Mouse (Mus musculus): ENCODE results near the gene Cabp5. TPM values are rescaled to one million over a fixed set of nuclear protein-coding genes. Genes with fewer than 3 reads are reported as not detected.
"Not testable (repeated sequence)": the region's sequence is repeated elsewhere in the genome, so short reads cannot be mapped to it uniquely, and the experiment has no call there.

Gene Cabp5
- not detected in 2 replicates for polyA plus RNA-seq (2015; fragmentation: Nextera tagmentation; extraction: Ambion mirVana)

DNA sequence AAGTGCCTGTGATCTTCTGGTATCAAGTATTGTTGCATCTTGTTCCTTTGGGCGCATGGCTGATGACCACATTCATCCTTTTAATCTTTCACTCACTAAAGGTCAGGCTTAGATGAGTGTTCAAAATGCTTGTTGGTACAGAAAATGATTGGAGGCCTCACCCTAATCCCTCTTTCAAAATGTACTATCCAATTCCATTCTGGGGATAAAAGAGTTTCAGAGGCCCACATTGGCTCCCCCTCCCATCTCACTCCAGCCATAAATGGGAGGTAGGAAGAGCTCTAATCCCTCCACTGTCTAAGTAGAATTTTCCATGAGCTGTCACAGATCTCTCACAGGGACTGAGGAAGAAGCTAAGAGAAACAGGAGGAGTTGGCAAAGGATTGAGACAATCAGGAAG, at the start of gene Cabp5:
Gene Cabp5, plus strand, starts transcription at position 301 of the 400 bp plus-strand sequence.
- Histone ChIP-seq H3K27ac (no peak within 1 kb of the TSS), H3K4me2 (no peak within 1 kb of the TSS), H3K36me3 (no peaks in the 10 kb centered on the region), H3K9me3 (no peaks in the 10 kb centered on the region), H3K4me1 (no peaks in the 10 kb centered on the region), H3K27me3 (replicated peaks) (no peaks in the 10 kb centered on the region), H3K9ac (no peak within 1 kb of the TSS), H3K4me3 (replicated peaks) (no peak within 1 kb of the TSS)
- 76% methylated on average over 1 of the region's 1 CpGs for WGBS
- no peak for ATAC-seq (ENCODE audit: insufficient read depth, low FRiP score, low read depth)

DNA sequence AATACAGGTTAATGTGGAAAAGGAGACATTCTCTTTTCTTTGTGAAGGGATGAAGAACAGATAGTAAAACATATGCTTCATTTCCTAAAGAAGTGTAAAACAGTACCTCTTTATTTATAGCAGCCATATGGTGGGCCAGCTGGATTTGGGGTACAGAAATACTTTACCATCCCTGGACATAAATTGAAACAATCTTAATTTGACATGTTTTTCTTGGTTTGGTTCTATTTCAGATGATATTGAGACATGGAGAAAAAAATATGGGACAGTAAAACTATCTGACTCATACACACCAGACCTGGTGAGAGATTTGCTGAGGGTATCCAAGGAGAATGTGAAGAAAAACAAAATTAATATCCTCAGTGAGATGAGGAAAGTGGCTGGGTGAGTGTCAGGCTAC, 42.0 kb upstream of the Cabp5 start:
- H3K9ac ChIP-seq, result no peak overlapping the region
- H3K4me3 ChIP-seq (replicated peaks), result no peak overlapping the region
- ATAC-seq (ENCODE audit: insufficient read depth, low FRiP score, low read depth), result no peak
- no peaks in the 10 kb centered on the region for H3K4me1 ChIP-seq
- no peaks in the 10 kb centered on the region for H3K9me3 ChIP-seq
- H3K36me3 ChIP-seq, result peaks cover 18% of the 10 kb centered on the region; the same call in 1 of the 2 replicates
- no peak overlapping the region for H3K4me2 ChIP-seq
- no peaks in the 10 kb centered on the region for H3K27me3 ChIP-seq (replicated peaks)
- H3K27ac ChIP-seq, result no peak overlapping the region

DNA sequence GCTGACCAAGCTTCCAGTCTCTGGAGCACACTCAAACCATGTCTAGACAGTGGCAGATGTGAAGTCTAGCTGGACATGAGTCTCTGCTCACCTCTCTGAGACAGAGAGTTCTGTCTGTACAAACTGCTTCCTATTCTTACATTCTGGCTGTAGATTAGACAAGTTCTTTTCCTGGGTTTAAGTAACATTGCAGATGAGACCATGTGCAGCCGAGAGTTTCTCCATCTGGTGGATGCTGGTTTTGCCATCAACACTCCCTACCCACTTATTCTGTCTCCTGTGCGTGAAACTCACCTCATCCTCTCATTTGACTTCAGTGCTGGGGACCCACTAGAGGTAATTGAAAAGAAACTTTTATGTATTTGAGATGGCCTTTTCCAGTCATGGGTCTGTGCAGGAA, 17.3 kb upstream of the Cabp5 start:
- no peaks in the 10 kb centered on the region for H3K9me3 ChIP-seq
- no peaks in the 10 kb centered on the region for H3K4me1 ChIP-seq
- no peak overlapping the region for H3K4me3 ChIP-seq (replicated peaks)
- no peak overlapping the region for H3K9ac ChIP-seq
- no peak overlapping the region for H3K4me2 ChIP-seq
- H3K27me3 ChIP-seq (replicated peaks), result no peaks in the 10 kb centered on the region
- WGBS, result 82% methylated on average over 2 of the region's 2 CpGs
- ATAC-seq (ENCODE audit: insufficient read depth, low FRiP score, low read depth), result no peak
- H3K27ac ChIP-seq, result no peak overlapping the region
- H3K36me3 ChIP-seq, result no peaks in the 10 kb centered on the region

DNA sequence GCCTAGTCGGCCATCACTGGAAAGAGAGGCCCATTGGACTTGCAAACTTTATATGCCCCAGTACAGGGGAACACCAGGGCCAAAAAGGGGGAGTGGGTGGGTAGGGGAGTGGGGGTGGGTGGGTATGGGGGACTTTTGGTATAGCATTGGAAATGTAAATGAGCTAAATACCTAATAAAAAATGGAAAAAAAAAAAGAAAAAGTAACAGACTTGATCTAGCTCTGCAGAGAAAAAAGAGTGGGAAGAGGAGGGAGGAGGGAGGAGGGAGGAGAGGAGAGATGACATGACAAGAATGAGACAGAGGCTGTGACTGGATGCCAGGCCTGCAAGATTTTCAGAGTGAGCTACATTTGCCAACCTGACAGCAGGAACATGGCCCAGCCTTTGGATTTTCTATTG, 52.6 kb downstream of the Cabp5 start, which contains the start of gene Bsph1:
Gene Bsph1, plus strand, starts transcription at position 301 of the 400 bp plus-strand sequence.
- H3K9ac ChIP-seq; H3K27ac ChIP-seq; H3K4me1 ChIP-seq; H3K27me3 ChIP-seq (replicated peaks); H3K36me3 ChIP-seq; ATAC-seq (ENCODE audit: insufficient read depth, low FRiP score, low read depth); H3K4me2 ChIP-seq; H3K4me3 ChIP-seq (replicated peaks); H3K9me3 ChIP-seq: not testable (repeated sequence)
- WGBS, result 50% methylated on average over 1 of the region's 1 CpGs

Other genes with a start within 250 kb of the Cabp5 start
- gene Vmn1r88, start 238.6 kb upstream of the Cabp5 start, polyA plus RNA-seq (2015; fragmentation: Nextera tagmentation; extraction: Ambion mirVana), result 0.01 TPM in 1 of 2 replicates, not detected in the other
- gene Vmn1r89, start 185.1 kb upstream of the Cabp5 start, polyA plus RNA-seq (2015; fragmentation: Nextera tagmentation; extraction: Ambion mirVana), result not detected in 2 replicates
- gene Lig1, start 120.8 kb upstream of the Cabp5 start, polyA plus RNA-seq (2015; fragmentation: Nextera tagmentation; extraction: Ambion mirVana), result 94.6 and 97.4 TPM in 2 replicates
- gene Zswim9, start 119.4 kb upstream of the Cabp5 start, polyA plus RNA-seq (2015; fragmentation: Nextera tagmentation; extraction: Ambion mirVana), result 7.3 and 9.3 TPM in 2 replicates
- 0.95 and 1.1 TPM in 2 replicates for gene Pla2g4c, start 73.5 kb upstream of the Cabp5 start, polyA plus RNA-seq (2015; fragmentation: Nextera tagmentation; extraction: Ambion mirVana)
- gene Bsph1, start 52.7 kb downstream of the Cabp5 start, polyA plus RNA-seq (2015; fragmentation: Nextera tagmentation; extraction: Ambion mirVana), result not detected in 2 replicates
- not detected in 2 replicates for gene Bsph2, start 172.9 kb downstream of the Cabp5 start, polyA plus RNA-seq (2015; fragmentation: Nextera tagmentation; extraction: Ambion mirVana)
- gene Sult2a5, start 225.8 kb downstream of the Cabp5 start, polyA plus RNA-seq (2015; fragmentation: Nextera tagmentation; extraction: Ambion mirVana), result not detected in 2 replicates